Mouse (Mus musculus) CD4-positive, CD25-positive, alpha-beta regulatory T cell, adult 2 months (primary cell): ENCODE data around the gene Vangl2.

Experiments
- DNase-seq: peaks from one replicate; pipeline ENCODE4 v3.0.0-alpha.2; 2012; ENCODE audit warnings: low read depth, low spot score

Gene Vangl2

DNA sequence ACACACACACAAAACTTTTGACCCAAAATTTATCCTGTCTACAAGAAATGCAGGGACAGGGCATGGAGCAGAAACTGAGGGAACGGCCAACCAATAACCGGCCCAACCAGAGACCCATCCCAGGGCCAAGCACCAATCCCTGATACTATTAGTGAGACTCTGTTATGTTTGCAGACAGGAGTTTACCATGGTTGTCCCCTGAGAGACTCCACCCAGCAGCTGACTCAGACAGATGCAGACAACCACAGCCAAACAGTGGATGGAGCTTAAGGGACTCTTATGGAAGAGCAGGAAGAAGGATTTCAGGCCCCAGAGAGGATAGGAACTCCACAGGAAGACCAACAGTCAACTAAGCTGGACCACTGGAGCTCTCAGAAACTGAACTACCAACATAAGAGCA is 1.7 kb upstream of the Vangl2 start:
- DNase-seq = no peak

DNA sequence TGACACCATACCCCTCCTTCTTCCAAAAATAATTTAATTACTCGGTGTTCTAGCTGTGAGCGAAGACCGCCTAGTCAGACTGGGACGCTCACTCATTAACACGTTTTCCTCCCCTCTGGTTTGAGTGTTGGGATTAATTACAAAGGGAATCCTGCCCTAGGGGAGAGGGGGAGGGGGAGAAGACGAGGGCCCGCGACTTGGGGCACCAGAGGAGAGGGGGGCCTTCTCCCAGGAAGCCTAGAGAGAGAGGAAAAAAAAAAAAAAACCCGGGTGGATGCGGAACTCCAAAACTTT is 488 bp downstream of the Vangl2 start:
- no peak for DNase-seq

DNA sequence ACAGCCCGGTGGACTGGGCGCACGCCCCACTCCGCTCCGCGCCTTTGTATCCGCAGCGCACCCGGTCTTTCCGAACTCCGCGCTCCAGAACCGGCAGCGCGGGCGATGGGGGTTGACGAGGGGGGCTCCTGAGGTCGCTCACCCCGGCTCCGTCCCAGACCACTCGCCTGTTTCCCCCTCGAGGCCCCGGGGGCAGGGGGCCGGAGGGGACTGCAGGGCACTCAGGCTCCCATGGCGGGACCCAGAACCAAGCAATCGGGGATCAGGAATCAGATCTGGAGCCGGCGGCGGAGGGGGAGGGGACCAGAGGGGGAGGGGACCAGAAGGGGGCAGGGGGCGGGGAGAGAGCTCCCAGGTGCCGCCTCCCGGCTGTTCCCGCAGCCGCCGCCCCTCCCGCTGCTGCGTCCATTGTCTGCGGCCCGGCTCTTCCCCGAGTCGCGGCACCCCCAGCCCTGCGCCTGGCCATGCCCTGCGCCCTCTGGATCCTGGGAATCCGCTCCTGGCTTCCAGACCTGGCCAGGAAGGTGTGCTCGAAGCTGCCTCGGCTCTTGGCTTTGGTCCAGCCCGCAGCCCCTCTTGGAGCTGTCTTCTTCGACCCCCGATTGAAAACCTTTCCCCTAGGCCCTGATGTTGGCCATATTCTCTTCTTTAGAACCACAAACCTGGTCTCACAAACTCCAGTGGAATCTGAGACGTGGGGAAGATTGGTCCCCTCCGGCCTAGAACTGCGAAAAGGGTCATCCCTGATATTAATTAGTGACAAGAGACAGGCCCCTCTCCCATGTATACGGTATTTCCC is 1.0 kb downstream of the Vangl2 start:
- DNase-seq = peak; percentile 89

DNA sequence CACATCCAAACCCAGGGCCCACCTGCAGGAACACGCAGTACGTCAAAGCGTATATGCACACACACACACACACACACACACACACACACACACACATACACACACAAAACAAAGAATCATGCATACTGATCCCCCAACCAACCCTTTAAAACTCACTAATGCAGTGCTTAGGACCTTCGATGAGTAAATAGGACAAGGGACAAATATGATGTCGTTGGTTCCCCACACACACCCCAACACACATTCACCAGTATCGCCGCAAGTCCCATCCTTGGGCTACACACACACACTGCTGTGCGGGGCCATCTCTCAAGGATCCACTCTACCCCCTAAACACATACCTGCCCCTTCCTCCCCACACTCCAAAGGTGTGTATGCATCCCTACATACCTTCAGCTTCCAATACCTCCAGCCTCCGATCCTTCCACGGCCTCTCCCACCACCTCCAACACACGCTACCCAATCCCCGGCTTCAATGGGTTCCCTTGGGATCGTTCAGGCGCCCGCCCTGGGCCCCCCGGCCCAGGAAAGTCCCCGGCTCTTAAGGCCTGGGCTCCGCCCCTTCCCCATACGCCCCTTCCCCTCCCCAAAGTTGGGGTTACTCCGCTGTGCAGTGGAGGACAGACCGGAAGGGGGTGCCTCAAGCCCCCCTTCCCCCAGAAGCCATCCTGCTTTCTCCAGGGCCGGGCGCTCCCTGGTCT is 1.9 kb downstream of the Vangl2 start:
- peak; percentile 62 for DNase-seq

DNA sequence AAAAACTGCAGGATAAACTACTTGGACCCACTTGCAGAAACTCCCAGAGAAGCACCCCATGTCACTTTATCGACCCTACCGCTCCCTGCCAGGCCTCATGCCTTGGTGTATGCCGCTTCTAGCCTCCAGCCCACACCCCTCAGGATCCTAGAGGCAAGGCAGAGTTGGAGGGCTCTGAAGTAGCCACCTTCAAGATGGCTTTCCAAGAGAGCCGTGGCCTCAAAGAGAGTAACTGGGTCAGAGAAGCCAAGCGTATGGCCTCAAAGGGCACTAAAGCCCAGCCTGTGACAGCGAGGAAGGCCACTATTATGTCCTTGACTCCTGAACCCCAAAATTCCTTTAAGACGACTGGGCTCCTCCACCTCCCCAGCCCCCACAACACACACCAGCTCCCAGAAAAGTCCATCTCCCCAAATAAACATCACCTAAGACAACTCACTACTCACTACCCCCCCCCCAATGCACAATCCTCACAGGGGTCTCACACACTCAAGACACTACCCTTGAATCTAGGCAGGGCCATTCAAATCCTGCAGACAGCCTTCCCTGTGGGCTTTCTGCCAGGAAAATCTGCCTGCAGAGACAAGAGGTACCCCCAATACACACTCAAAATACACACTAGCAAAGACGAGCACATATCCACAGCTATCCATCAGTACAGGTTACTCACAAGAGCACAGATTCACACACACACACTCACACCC is 2.9 kb downstream of the Vangl2 start:
- no peak for DNase-seq

DNA sequence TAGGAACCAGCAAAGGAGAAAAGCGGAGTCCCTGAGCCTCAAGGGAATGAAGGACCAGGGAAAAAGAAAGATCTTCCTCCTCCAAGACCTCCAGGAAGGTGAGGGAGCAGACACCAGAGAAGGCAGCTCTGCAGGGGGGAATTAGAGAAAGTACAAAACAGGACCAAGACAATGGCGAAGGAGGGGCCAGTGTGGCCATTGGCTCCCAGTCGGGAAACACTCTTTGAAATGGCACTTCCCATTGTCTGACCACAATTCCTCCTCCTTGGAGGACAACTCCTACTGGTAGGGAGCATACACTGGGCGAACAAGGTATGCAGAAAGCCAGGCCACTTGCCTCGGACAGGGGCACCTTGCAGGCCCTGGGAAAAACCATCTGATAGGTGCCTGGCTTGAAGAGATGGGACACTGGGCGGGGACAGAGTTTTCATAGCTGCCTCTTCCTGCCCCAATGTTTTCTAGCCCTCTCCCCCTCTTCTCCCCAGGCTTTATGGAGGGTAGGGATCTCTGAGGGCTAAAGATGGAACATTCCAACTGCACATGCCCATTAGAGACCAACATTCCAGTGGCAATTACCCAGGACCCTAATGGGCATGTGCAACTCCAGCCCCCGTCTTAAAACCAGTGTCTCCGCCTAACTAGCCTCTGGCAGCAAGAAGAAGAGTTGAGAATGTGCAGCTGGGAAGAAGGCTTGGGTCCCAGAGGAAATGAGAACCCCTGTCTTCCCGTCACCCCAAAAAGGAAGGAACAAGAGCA is 3.9 kb downstream of the Vangl2 start:
- no peak for DNase-seq

DNA sequence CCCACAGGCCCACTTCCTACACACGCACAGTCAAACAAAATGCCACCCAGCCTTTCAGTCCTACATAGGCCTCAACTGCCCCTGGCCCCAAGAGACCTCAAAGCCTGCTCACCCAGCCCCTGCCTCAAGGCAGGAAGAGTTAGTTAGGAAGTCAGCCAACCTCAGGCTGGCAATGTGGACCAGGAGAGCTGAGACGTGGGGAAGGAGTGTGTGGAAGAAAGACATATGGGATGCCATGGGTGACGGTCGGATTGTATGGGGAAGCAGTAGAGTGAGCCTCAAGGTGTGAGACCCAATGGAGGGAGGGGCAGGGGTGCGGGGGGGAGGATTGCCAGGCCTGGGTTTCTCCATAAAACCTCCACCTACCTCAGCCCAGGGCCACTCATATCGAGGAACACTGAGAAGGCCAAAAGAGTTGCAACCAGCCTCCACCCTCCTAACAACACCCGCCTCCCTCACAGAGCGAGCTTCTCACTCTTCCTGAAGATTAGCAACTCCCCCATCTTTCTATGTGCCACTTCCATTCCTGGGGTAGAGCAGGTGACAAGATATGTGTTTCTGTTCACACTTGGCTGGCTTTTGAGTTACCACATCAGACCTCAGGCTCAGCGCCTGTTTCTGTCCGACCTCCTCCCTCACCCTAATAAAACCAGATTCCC is 8.3 kb downstream of the Vangl2 start:
- no peak for DNase-seq

DNA sequence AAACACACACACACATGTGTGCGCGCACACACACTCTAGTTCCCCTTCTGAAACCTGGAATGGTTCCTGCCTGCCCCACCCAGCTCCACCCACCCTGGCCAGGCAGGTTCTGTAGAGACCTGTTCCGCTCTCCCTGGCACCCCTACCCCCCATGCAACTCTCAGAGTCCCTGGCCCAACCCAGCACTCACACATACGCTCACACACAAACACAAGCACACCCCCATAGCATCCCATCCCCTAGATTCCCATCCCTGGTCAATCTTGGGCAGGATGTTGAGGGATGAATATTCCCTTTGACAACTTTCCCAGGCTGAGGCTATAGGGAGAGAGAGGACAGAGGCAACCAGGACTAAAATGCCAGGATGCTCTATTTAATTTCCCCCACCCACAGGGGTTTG is 8.9 kb downstream of the Vangl2 start:
- no peak for DNase-seq

DNA sequence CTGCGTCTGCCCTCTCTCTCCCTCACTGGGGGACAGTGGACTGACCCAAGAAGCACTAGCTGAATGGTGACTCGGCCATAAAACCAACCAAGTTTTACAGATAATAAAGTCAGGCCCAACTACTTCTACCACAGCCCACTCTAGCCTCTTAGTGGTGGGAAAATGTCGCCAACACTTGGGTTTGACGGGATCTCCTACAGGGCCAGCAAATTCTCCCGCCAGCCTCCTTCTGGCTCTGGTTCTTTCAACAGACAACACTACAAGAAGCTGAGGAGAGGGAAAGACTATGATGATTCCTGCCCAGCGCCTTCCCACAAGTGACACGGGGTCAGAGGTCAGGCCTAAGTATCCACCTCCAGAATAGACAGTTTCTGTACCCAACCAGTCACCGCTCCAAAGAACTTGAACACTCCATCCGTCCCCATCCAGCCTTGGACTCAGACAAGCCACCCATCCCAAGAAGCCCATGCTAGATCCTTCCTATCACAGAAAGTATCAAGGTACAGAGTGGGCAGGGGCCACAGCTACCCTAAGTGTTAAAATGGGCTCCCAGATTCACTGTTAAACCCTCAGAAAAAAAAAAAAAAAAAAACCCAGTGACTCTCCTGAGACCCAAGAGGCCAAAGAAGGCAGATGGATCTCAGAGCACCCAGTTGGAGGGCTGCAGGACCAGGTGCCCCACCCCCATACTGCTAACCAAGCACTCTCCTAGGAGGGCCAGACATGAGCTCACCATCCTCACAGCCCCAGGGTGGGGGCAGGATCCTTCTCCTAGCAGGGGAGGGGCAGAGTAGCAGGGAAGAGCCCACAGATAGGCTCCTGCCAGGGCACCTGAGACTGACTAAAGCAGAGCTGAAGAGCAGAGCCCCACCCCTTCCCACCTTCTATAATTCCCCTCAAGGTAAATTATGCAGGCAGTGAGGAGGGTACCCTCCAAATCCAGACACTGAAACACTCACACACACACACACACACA is 9.6 kb downstream of the Vangl2 start:
- DNase-seq = no peak

DNA sequence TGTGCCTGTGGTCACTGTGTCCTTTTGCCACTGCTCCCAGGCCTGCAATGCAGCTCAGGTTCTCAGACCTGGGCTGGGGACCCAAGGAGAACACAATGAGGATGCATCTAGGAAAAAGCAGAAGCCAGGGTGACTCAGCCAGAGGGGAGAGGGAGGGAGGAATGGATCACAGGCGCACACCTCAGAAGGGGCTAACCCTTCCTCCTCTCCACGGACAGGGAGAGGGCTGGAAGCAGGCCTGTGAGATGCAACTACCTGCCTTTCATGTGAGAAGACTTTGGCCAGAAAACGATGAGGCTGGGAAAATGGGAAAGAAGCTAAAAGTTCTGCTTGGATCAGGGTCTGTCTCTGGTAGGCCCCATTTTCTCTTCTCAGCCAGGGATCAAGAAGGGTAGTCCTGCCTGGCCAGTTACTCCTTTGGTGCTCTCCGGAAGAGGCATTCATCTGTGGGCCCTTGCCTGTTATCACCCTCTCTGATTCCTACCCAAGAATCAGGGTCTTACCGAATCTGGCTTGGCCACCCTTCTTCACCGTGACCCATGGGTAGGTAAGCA is 10.7 kb downstream of the Vangl2 start:
- no peak for DNase-seq

DNA sequence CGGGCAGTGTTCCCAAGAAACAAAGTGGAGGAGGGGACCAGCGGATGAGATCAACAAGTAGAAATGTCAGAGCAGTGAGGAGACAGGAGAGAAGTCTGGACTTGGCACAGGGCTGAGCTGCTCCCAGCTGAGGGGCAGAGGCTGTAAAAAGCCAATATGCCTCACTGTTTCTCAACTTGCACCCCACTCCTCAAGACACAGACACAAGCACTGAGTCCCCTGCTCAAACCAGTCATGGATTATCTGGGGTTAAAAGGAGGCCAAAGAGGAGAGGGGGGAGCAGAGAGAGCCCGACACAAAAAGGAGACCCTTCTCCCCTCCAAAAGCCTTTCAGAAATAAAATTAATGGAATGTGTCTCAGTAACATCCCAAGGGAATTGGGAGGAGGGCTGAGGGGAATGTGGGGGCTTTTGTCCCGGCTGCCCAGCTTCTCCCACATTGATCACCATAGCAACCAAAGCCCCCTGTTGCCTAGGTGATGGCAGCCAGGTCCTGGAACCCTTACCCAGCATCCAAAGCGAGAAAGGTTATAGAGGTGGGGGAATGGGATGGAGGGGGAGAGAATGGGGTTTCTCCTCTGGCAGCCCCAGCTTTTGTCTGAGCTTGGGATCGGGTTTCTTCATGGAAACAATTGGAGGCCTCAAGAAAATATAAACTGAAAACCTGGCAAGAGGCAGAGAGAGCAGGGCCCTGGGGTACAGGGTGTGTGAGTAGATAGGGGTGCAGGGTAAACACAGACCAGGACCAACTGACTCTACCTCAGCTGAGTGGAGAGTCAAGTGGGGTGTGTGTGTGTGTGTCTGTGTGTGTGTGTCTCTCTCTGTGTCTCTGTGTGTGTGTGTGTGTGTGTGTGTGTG is 11.4 kb downstream of the Vangl2 start:
- no peak for DNase-seq

DNA sequence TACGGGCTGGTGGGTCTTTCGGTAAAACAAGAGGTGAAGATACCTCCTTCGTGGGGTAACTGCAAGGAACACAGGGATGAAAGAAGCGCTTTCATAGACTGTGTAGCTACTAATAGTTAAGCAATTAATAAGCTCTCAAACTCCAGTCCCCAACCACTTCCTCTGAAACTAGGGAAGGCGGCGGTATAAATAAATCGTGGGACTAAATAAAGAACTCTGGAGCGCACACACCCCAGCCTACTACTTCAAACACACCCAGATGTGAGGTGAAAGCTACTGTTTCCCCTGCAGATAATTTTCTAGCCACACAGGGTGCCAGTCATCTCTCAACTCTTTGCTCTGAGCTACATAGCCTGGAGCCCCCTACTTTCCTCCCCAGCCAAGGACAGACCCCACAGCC is 12.2 kb downstream of the Vangl2 start:
- peak; percentile 19 for DNase-seq

DNA sequence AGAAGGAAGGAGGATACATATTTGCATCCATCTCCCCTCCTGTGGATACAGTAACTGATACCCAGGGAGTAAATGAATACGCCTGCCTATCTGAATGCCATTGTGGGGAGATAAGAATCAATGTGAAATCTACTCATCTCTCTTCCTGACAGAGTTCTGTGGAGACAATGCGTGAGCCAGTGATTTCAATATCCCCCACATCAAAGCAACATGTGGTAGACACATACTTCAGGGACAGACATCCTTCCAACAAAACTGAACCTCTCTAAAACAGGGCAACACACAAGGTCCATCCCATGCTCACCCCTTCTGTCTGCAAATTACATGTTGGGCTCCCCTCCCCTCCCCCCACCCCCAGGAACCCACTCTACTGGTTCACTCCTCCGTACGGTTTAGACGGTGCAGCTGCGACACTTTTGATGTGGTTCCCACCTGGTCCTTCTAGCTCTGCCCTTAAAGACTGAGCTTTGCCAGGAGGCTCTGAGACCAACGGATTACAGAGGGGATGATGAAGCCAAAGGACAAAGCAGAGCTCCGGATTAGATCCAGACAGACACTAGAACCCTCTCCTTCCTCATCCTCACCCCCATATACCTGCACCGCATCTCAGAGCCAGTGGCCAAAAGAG is 12.8 kb downstream of the Vangl2 start:
- peak; percentile 66 for DNase-seq

DNA sequence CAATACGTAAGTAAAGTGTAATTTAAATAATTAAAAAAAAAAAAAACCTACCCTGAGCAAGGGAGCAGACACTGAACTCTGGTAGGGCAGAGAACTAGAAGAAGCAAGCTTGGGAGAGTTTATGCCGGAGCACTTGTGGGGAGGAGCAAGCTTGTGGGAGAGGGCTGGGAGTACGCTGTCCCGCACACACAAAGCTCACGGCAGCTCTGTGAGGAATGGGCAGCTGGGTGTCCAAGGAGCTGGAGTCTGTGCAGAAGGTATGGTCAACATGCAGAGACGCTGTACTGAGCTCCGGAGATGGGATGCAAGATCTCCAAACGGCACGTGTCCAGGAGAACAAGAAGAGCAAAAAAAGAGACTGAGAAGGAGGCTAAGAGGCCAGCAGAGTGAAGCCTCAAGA is 13.5 kb downstream of the Vangl2 start:
- DNase-seq = no peak

DNA sequence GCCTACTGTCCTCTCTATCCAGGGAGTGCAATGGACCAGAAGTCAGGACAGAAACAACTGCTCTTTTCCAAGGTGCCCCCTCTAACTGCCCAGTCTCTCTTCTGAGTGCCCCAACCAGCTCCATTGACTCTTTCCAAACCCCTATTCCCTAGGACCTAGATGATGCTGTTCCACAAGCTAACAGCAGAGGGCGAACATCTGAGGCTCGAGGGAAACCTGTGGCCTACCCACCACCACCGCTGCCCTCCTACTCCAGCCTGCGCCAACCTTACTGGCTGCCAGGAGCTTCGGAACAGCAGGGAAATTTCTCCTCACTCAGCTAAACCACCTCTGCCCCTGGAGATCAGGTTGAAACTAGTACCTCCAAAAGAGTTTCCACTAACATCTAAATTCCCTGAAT is 16.2 kb downstream of the Vangl2 start:
- DNase-seq = peak; percentile 80

DNA sequence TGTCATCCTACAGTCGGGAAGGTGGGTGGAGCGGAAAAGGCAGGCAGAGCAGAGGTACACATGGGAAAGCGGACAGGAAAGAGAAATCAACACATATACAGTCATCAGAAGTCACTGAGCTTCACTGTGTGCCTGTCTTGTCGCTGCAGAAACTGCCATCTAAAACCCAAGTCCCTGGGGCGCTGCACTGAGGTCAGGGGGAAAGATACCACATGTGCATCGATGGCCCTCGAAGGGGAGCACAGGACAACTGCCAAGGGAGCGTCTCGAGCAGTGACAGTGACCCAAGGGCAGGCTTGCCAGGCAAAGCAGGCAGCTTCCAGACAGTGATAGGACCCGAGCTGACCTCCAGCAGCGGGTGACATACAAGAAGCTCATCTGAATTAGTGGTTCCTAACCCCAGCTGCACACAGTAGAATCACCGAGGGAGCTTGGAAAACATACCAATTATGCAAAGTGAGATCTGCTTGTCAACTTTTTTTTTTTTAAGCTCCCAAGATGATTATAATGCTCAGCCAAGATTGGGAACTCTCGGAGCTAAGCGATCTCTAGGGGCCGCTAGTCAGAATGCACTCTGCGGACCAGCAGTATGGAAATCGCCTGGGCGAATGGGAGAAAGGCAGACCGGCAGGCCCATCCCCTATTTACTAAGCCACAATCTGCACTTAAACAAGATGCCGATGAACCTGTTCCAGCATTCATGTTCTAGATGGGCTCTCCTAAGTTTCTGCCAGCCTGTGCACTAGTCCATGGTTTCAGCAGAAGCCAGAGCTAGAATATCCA is 18.0 kb downstream of the Vangl2 start:
- no peak for DNase-seq

DNA sequence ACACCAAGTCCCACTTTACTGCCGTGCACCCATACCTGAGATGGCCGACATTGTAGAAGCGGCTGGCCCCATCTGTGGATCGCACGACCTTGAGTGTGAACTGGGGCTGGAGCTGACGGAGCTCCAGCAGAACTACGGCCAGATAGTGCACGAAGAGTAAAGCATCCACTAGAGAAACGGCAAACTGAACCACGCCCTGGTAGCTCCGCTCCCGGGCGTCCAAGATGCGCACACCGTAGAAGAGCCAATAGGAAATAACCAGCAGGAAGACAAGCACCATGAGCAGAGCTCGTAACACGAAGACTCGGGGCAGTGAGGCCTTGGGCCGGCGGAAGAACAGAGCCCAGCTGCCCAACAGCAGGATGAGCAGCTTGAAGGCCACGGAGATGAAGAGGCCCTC is 18.8 kb downstream of the Vangl2 start:
- DNase-seq = no peak

DNA sequence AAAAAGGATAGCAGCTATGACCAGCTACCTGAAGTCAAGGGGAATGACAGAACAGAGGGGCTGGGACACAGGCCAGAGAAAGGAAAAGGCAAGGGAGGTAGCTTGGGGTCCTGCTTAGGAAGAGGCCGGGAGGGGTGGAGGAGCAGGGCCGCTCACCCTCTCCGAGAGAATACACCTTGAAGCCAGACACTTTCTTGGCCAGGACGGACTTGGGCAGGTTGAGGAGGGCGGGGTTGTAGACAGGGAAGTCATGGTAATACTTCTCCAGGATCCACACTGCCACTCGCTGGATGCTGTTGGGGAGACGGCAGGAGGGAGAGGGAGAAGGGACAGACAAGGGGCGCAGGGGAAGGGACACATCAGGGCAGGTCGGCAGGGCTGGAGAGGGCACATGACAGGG is 19.9 kb downstream of the Vangl2 start:
- no peak for DNase-seq
